ENCODE assay signal across 11 mouse cellular contexts in the genomic region with DNA sequence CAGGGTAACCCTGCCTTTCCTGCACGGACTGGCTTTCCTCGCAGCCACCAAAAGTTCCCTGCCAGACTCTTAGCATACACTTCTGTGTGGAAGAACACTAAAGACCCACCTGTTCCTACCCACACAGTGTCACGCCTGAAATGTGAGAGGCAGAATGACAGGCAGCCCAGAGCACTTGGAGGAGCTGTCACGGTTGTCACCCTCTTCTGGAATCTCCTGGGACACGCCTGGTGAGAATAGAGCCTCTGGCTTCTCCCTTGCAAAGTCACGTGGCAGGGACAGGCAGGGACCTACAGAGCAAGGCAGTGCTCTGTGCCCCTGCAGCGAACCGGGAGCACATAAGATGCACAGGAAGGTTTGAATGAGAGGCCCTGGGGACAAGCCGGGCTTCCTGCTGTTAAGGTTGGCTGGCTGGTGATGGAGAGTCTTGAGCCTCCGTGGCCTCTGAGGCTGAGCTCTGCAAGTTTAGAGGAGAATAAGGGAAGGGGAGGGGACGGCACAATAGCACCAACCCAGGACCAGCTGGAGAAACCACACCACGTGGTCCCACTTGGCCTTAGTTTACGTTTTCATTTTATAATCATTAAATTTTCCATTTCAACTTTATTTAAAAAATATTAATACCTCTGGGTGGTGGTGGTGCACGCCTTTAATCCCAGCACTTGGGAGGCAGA. TPM values are rescaled to one million over a fixed set of nuclear protein-coding genes. Genes with fewer than 3 reads are reported as not detected.
DNase-seq lines count a peak whose midpoint lies in the region; ATAC-seq and TF ChIP-seq lines count a peak whose summit lies in the region.
"Had no signal": no experiment of that assay in that cellular context is flagged by ENCODE, and none has a peak within 500 bp of the region (broad histone marks: within the 10 kb centered on the region; RNA-seq: fewer than 3 reads in every experiment).

No protein-coding gene starts in this region.

- TF ChIP-seq EP300 in CH12.LX (IDR thresholded peaks at IDR 0.05; ENCODE audit: low read length) = no peak

- dilution Hi-C loops in CH12.LX (cut with MboI; ENCODE audit: extremely low pct_ligation_motif_present, extremely low pct_unique_long_range_greater_than_20kb, low sequenced_read_pairs) = no loop called here

- TF ChIP-seq CTCF in CH12.LX (conservative IDR thresholded peaks at IDR 0.05 in 1 of 2, IDR thresholded peaks at IDR 0.05 in 1 of 2; ENCODE audit: low read depth in 2 of 2, low read length in 2 of 2) = no peak
- no peak for TF ChIP-seq CTCF in left cerebral cortex, adult 2 months (IDR thresholded peaks at IDR 0.05)

- H3K27me3 ChIP-seq in heart, embryonic 14.5 days (ENCODE audit: control insufficient read depth, insufficient read depth, low read length) = no peaks in the 10 kb centered on the region
- no peaks in the 10 kb centered on the region for H3K27me3 ChIP-seq in CH12.LX (replicated peaks)
- no peaks in the 10 kb centered on the region for H3K27me3 ChIP-seq in forebrain, embryonic 12.5 days
- no peaks in the 10 kb centered on the region for H3K27me3 ChIP-seq in limb, embryonic 15.5 days

- H3K36me3 ChIP-seq in heart, embryonic 14.5 days (ENCODE audit: control insufficient read depth, insufficient read depth, low read length) = peaks cover 14% of the 10 kb centered on the region; the same call in 1 of the 2 replicates
- peaks cover 0 to 23% of the 10 kb centered on the region in 2 experiments for H3K36me3 ChIP-seq in CH12.LX (replicated peaks in 1 of 2; ENCODE audit: control insufficient read depth in 1 of 2, insufficient read depth in 1 of 2, low read length in 1 of 2)
- 0 out of 2 replicates have a peak, but pooled peaks cover 5% of the 10 kb centered on the region for H3K36me3 ChIP-seq in forebrain, embryonic 12.5 days (replicated peaks)
- H3K36me3 ChIP-seq in limb, embryonic 15.5 days = no peaks in the 10 kb centered on the region

- DNase-seq in heart, postnatal 36 days = no peak
- DNase-seq in CH12.LX (ENCODE audit: extremely low read depth) = peak; percentile 19
- no peak for DNase-seq in adrenal gland, adult 2 months
- no peak for DNase-seq in left cerebral cortex, adult 2 months (ENCODE audit: extremely low spot score in 1 of 2, low spot score in 2 of 2)
- DNase-seq in adrenal gland, postnatal 36 days = no peak
- DNase-seq: cerebellum, adult 9-11 months; gastrocnemius, postnatal 14 days; lung, adult 2 months had no signal

- H3K4me1 ChIP-seq in heart, embryonic 14.5 days (ENCODE audit: control insufficient read depth in 2 of 2, insufficient read depth in 2 of 2, low read length in 2 of 2) = peaks cover 7 to 8% of the 10 kb centered on the region in 2 experiments
- peaks cover 2 to 32% of the 10 kb centered on the region in 2 experiments; a peak in 3 of 4 replicates for H3K4me1 ChIP-seq in CH12.LX (ENCODE audit: control insufficient read depth in 1 of 2, insufficient read depth in 2 of 2)
- peaks cover 19% of the 10 kb centered on the region for H3K4me1 ChIP-seq in forebrain, embryonic 12.5 days
- H3K4me1 ChIP-seq in limb, embryonic 15.5 days = peaks cover 4% of the 10 kb centered on the region; the same call in 1 of the 2 replicates

- H3K9ac ChIP-seq in heart, embryonic 14.5 days (ENCODE audit: low read length) = peak overlapping the region; percentile 30; the same call in 1 of the 2 replicates
- H3K9ac ChIP-seq in CH12.LX (ENCODE audit: insufficient read depth, low read depth) = no peak overlapping the region
- no peak overlapping the region for H3K9ac ChIP-seq in forebrain, embryonic 12.5 days
- H3K9ac ChIP-seq in limb, embryonic 15.5 days = no peak overlapping the region

- no peaks in the 10 kb centered on the region for H3K9me3 ChIP-seq in heart, embryonic 14.5 days (ENCODE audit: control insufficient read depth, low read length)
- no peaks in the 10 kb centered on the region for H3K9me3 ChIP-seq in CH12.LX (replicated peaks; ENCODE audit: low read length)
- no peaks in the 10 kb centered on the region for H3K9me3 ChIP-seq in forebrain, embryonic 12.5 days
- no peaks in the 10 kb centered on the region for H3K9me3 ChIP-seq in limb, embryonic 15.5 days

- in situ Hi-C loops in CH12.LX (cut with MboI; ENCODE audit: low pct_ligation_motif_present, low pct_unique_long_range_greater_than_20kb, low sequenced_read_pairs) = no loop called here

- H3K4me2 ChIP-seq in heart, embryonic 14.5 days (ENCODE audit: low read length) = peak overlapping the region; percentile 11
- H3K4me2 ChIP-seq in CH12.LX (ENCODE audit: insufficient read depth, low read depth, poor library complexity, severe bottlenecking) = no peak overlapping the region
- H3K4me2 ChIP-seq in forebrain, embryonic 12.5 days = no peak overlapping the region
- H3K4me2 ChIP-seq in limb, embryonic 15.5 days = no peak overlapping the region

- 15% methylated on average over 14 of the region's 14 CpGs for WGBS in heart, embryonic 14.5 days
- WGBS in forebrain, embryonic 12.5 days = 24% methylated on average over 14 of the region's 14 CpGs
- 22% methylated on average over 14 of the region's 14 CpGs for WGBS in limb, embryonic 15.5 days

- no peak overlapping the region for H3K27ac ChIP-seq in heart, embryonic 14.5 days (replicated peaks in 1 of 2; ENCODE audit: control insufficient read depth in 1 of 2, insufficient read depth in 1 of 2, low read depth in 2 of 2, low read length in 2 of 2)
- H3K27ac ChIP-seq in CH12.LX (ENCODE audit: insufficient read depth, low read depth) = no peak overlapping the region
- no peak overlapping the region for H3K27ac ChIP-seq in forebrain, embryonic 12.5 days
- H3K27ac ChIP-seq in limb, embryonic 15.5 days = no peak overlapping the region
- no peak overlapping the region for H3K27ac ChIP-seq in left cerebral cortex, adult 2 months

- peak; percentile 28; the same call in 1 of the 2 replicates for ATAC-seq in heart, embryonic 14.5 days (ENCODE audit: insufficient number of reproducible peaks, insufficient read depth, low FRiP score, low read depth)
- peak; percentile 42; the same call in 1 of the 2 replicates for ATAC-seq in forebrain, embryonic 12.5 days (ENCODE audit: low FRiP score)
- ATAC-seq in limb, embryonic 15.5 days (ENCODE audit: insufficient number of reproducible peaks, low FRiP score, low TSS enrichment, low read depth) = 0 out of 2 replicates have a peak, but pooled peaks have one; percentile 46

- H3K4me3 ChIP-seq in heart, embryonic 14.5 days (ENCODE audit: control insufficient read depth in 1 of 2, insufficient read depth in 1 of 2, low read depth in 1 of 2, low read length in 2 of 2) = no peak overlapping the region
- no peak overlapping the region for H3K4me3 ChIP-seq in CH12.LX (replicated peaks in 1 of 3; ENCODE audit: low read depth in 2 of 3, low read length in 2 of 3, poor library complexity in 1 of 3)
- H3K4me3 ChIP-seq in forebrain, embryonic 12.5 days (replicated peaks) = no peak overlapping the region
- no peak overlapping the region for H3K4me3 ChIP-seq in limb, embryonic 15.5 days
- no peak overlapping the region for H3K4me3 ChIP-seq in left cerebral cortex, adult 2 months

- H3K79me2 ChIP-seq in CH12.LX (replicated peaks; ENCODE audit: control insufficient read depth, extremely low read depth, insufficient read depth, poor library complexity, severe bottlenecking) = no peaks in the 10 kb centered on the region

- TF ChIP-seq POLR2A in CH12.LX (IDR thresholded peaks at IDR 0.05; ENCODE audit: low read depth, low read length) = no peak

- intact Hi-C loops in heart, postnatal 36 days (cut with DNase I) = no loop called here
- intact Hi-C loops in left cerebral cortex, adult 2 months (cut with DNase I) = no loop called here

- no peak for TF ChIP-seq RAD21 in CH12.LX (IDR thresholded peaks at IDR 0.05; ENCODE audit: low read depth, low read length)

TF ChIP-seq in CH12.LX, 34 proteins besides CTCF, POLR2A, EP300 and RAD21:
- TF ChIP-seq MXI1 (IDR thresholded peaks at IDR 0.05; ENCODE audit: low read depth, low read length) (no peak), MAX (IDR thresholded peaks at IDR 0.05; ENCODE audit: low read length) (0 out of 2 replicates have a peak, but pooled peaks have one; percentile 30)

RNA-seq across cellular contexts. Expression of a gene that starts 36.9 kb away (rescaled TPM):
- 1.5 and 2.5 TPM in 2 replicates for polyA plus RNA-seq in heart, embryonic 14.5 days (2014; fragmentation: Nextera tagmentation; extraction: Ambion mirVana)
- under 1 TPM; 0.27 to 0.42 TPM for total RNA-seq in heart, postnatal 36 days (2021)
- 3.5 and 4.4 TPM in 2 replicates for total RNA-seq in CH12.LX (2012; rRNA removed)
- 2.8 and 2.9 TPM in 2 replicates for total RNA-seq in CH12.LX (2014; rRNA removed)
- 2.5 and 3.2 TPM in 2 replicates for polyA plus RNA-seq in CH12.LX (2012; ENCODE audit: insufficient read length, low read depth)
- polyA plus RNA-seq in forebrain, embryonic 12.5 days (2016; fragmentation: Nextera tagmentation; extraction: Ambion mirVana) = 7.3 and 8.8 TPM in 2 replicates
- 2.0 and 2.1 TPM in 2 replicates for polyA plus RNA-seq in limb, embryonic 15.5 days (2015; fragmentation: Nextera tagmentation; extraction: Ambion mirVana)
- 1 to 10 TPM in 1 of 2 experiments, under 1 TPM in 1; 0.49 to 1.4 TPM for total RNA-seq in adrenal gland, adult 2 months (2021)
- polyA plus RNA-seq in adrenal gland, adult 2 months (2012; rRNA removed) = 0.27 and 0.44 TPM in 2 replicates
- total RNA-seq in left cerebral cortex, adult 2 months (2021) = 1 to 10 TPM; 1.6 to 2.8 TPM
- total RNA-seq in adrenal gland, postnatal 36 days (2021) = 1 to 10 TPM; 1.2 to 1.3 TPM
